Mouse (Mus musculus) cerebellum, postnatal 25 days (tissue): ENCODE results near the gene Vwa5a.

Experiments
- DNase-seq, 2 experiments: peaks; one replicate each; pipeline ENCODE4 v3.0.0; 2021; ENCODE audit warnings: mixed read lengths in 2 of 2

The Vwa5a gene

GRCm38 (mm10) chr9:38718102-38718501, at the start of gene Vwa5a:
TSS of gene Vwa5a (plus strand) at chr9:38718268.
- DNase-seq = no peak

- no peak for DNase-seq
Measured at GRCm38 (mm10) chr9:38672887-38673286, 45.2 kb upstream of the Vwa5a start.

GRCm38 (mm10) chr9:38674501-38674900, 43.6 kb upstream of the Vwa5a start, which contains the start of gene Olfr918:
TSS of gene Olfr918 (minus strand) at chr9:38674601.
- DNase-seq = no peak

GRCm38 (mm10) chr9:38718927-38719441, 916 bp downstream of the Vwa5a start:
- DNase-seq = no peak

GRCm38 (mm10) chr9:38724044-38724443, 6.0 kb downstream of the Vwa5a start:
- no peak for DNase-seq

GRCm38 (mm10) chr9:38728218-38728617, 10.2 kb downstream of the Vwa5a start:
- no peak for DNase-seq

- no peak for DNase-seq
Measured at GRCm38 (mm10) chr9:38741408-38741807, 23.3 kb downstream of the Vwa5a start.

GRCm38 (mm10) chr9:38744619-38745315, 26.7 kb downstream of the Vwa5a start:
- DNase-seq = no peak

- DNase-seq = no peak
Measured at GRCm38 (mm10) chr9:38751999-38752398, 33.9 kb downstream of the Vwa5a start, which contains the start of gene Olfr920. TSS of gene Olfr920 (plus strand) at chr9:38752299.

GRCm38 (mm10) chr9:38772768-38773167, 54.7 kb downstream of the Vwa5a start, which contains the start of gene Olfr921:
TSS of gene Olfr921 (plus strand) at chr9:38773068.
- DNase-seq = no peak

GRCm38 (mm10) chr9:38792689-38793088, 74.6 kb downstream of the Vwa5a start:
- no peak for DNase-seq
